Mouse (Mus musculus) liver, adult (tissue): Measurements from ENCODE around the gene Gm21312.
"Not testable (repeated sequence)": the region's sequence is repeated elsewhere in the genome, so short reads cannot be mapped to it uniquely, and the experiment has no call there.

ENCODE experiments used
- GATA4 ChIP-seq: IDR thresholded peaks from 2 replicates; pipeline ENCODE4 v1.6.1; 2014; ENCODE audit warnings: mild to moderate bottlenecking, low read length; ENCODE audit not compliant: insufficient replicate concordance

Gene Gm21312

DNA sequence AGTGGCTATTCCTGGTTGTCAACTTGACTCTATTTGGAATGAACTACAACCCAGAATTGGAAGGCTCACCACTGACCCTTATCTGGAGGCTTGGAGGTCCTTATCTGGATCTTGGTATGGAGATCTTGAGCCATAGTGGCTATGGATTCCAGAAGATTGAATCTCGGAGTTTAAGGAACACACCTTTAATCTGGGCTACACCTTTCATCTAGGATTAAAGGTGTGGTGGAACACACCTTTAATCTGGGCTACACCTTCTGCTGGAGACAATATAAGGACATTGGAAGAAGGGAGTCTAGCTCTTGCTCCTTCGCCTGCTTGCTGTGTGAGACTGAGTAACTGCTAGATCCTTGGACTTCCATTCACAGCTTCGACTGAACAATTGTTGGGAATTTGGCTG, at the start of gene Gm21312:
TSS of gene Gm21312 (plus strand) at position 301 of the 400 bp plus-strand sequence.
- TF ChIP-seq GATA4: not testable (repeated sequence)

- TF ChIP-seq GATA4: not testable (repeated sequence)
Observed at GRCm38 (mm10) chr10:104142687-104143086, 34.1 kb upstream of the Gm21312 start, which contains the start of gene Gm21293. Gene Gm21293, plus strand, starts transcription at chr10:104142987.

GRCm38 (mm10) chr10:104151197-104151596, 25.6 kb upstream of the Gm21312 start, which contains the start of gene Gm6763:
Gene Gm6763, plus strand, starts transcription at chr10:104151497.
- not testable (repeated sequence) for TF ChIP-seq GATA4

DNA sequence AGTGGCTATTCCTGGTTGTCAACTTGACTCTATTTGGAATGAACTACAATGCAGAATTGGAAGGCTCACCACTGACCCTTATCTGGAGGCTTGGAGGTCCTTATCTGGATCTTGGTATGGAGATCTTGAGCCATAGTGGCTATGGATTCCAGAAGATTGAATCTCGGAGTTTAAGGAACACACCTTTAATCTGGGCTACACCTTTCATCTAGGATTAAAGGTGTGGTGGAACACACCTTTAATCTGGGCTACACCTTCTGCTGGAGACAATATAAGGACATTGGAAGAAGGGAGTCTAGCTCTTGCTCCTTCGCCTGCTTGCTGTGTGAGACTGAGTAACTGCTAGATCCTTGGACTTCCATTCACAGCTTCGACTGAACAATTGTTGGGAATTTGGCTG, 17.1 kb upstream of the Gm21312 start, which contains the start of gene Gm8764:
TSS of gene Gm8764 (plus strand) at position 301 of the 400 bp plus-strand sequence.
- not testable (repeated sequence) for TF ChIP-seq GATA4

DNA sequence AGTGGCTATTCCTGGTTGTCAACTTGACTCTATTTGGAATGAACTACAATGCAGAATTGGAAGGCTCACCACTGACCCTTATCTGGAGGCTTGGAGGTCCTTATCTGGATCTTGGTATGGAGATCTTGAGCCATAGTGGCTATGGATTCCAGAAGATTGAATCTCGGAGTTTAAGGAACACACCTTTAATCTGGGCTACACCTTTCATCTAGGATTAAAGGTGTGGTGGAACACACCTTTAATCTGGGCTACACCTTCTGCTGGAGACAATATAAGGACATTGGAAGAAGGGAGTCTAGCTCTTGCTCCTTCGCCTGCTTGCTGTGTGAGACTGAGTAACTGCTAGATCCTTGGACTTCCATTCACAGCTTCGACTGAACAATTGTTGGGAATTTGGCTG, 8.6 kb upstream of the Gm21312 start, which contains the start of gene Gm21304:
TSS of gene Gm21304 (plus strand) at position 301 of the 400 bp plus-strand sequence.
- not testable (repeated sequence) for TF ChIP-seq GATA4

GRCm38 (mm10) chr10:104185233-104185632, 8.4 kb downstream of the Gm21312 start, which contains the start of gene Gm20765:
Gene Gm20765, plus strand, starts transcription at chr10:104185533.
- TF ChIP-seq GATA4: not testable (repeated sequence)

DNA sequence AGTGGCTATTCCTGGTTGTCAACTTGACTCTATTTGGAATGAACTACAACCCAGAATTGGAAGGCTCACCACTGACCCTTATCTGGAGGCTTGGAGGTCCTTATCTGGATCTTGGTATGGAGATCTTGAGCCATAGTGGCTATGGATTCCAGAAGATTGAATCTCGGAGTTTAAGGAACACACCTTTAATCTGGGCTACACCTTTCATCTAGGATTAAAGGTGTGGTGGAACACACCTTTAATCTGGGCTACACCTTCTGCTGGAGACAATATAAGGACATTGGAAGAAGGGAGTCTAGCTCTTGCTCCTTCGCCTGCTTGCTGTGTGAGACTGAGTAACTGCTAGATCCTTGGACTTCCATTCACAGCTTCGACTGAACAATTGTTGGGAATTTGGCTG, 16.9 kb downstream of the Gm21312 start, which contains the start of gene Gm4340:
TSS of gene Gm4340 (plus strand) at position 301 of the 400 bp plus-strand sequence.
- TF ChIP-seq GATA4: not testable (repeated sequence)

DNA sequence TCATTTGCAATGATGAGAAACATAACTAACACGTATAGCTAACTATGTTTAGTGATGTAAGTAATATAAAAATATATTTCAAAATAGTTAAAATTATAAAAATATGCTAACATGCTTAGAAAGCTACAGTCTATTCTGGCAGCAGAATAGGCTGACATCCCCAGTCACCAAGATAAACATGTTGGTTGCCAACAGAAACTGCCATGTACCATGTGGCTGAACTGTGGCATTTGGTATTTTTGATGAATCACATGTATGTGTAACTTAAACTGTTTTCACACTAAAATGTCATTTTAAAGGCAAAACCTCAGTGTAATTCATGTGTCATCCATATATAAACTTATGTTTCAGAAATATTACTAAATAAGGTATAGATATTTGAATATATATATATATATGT, 32.8 kb downstream of the Gm21312 start:
- TF ChIP-seq GATA4: no peak

DNA sequence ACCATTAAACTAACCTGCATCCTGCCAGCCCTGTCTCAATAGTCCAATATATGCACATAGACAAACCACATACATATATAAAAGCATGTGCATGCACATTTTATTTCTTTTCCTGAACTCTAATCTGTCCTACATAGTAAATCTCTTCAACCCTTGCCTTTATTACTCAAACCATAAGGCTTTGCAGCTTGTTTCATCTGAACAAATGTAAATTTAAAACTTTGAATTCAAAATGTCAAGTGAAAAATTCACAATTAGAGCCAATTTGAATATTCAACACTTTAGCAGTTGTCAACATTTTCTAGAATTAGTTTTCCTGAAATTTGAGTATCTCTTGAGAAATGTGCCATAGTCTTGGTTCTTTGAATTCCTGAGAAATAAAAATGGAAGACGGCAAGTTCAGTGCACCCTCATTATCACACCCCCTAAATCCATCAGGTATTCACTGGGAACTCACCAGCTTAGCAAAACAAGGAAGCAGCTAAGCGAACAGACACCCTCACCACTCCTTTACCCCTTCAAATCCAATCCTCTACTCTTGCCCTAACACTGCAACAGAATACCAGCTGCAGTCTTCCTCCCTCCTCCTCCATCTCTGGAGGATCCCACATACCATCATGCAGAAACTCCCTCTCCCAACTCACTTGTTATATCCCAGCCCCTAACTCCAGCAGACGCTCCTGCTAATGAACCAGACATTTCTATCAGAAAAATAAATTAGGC, 33.6 kb downstream of the Gm21312 start:
- no peak for TF ChIP-seq GATA4

GRCm38 (mm10) chr10:104214527-104214926, 37.7 kb downstream of the Gm21312 start:
- no peak for TF ChIP-seq GATA4

GRCm38 (mm10) chr10:104220303-104221021, 43.6 kb downstream of the Gm21312 start:
- no peak for TF ChIP-seq GATA4
